Mouse (Mus musculus) lung, postnatal 0 days (tissue): Measurements from ENCODE around the gene Olfr402. TPM values are rescaled to one million over a fixed set of nuclear protein-coding genes. Genes with fewer than 3 reads are reported as not detected.
"Not testable (repeated sequence)": the region's sequence is repeated elsewhere in the genome, so short reads cannot be mapped to it uniquely, and the experiment has no call there.

Experiments
- ATAC-seq: fragments of 200-750 bp; cut with Nextera tagmentation; 2 replicates; pipeline ENCODE4 v1.8.0; 2017; ENCODE audit warnings: moderate library complexity
- DNase-seq: peaks from one replicate; pipeline ENCODE4 v3.0.0-alpha.2; 2016; ENCODE audit warnings: low spot score
- H3K27ac ChIP-seq: fragments of 300-500 bp; sonication (generic); 2 replicates; pipeline ENCODE4 v1.5.1; 2014; ENCODE audit warnings: antibody characterized with exemption, mild to moderate bottlenecking, low read length, mixed read lengths
- H3K27me3 ChIP-seq: fragments of 300-500 bp; sonication (generic); replicated peaks from 2 replicates; pipeline ENCODE4 v1.6.1; 2014; ENCODE audit warnings: low read length, mixed read lengths; ENCODE audit not compliant: insufficient read depth
- H3K36me3 ChIP-seq: fragments of 300-500 bp; sonication (generic); 2 replicates; pipeline ENCODE4 v1.6.1; 2014; ENCODE audit warnings: low read length, mixed read lengths; ENCODE audit not compliant: insufficient read depth
- H3K4me1 ChIP-seq: fragments of 300-500 bp; sonication (generic); 2 replicates; pipeline ENCODE4 v1.6.1; 2014; ENCODE audit warnings: antibody characterized with exemption, low read depth, low read length, mixed read lengths; ENCODE audit not compliant: insufficient read depth
- H3K4me2 ChIP-seq: fragments of 300-500 bp; sonication (generic); replicated peaks from 2 replicates; pipeline ENCODE4 v1.6.1; 2014; ENCODE audit warnings: low read depth, mild to moderate bottlenecking, low read length, moderate library complexity, mixed read lengths
- H3K4me3 ChIP-seq: fragments of 300-500 bp; sonication (generic); 2 replicates; pipeline ENCODE4 v1.5.1; 2014; ENCODE audit warnings: low read depth, low read length
- H3K9ac ChIP-seq: fragments of 300-500 bp; sonication (generic); replicated peaks from 2 replicates; pipeline ENCODE4 v1.6.1; 2014; ENCODE audit warnings: low read depth, mild to moderate bottlenecking
- H3K9me3 ChIP-seq: fragments of 300-500 bp; sonication (generic); 2 replicates; pipeline ENCODE4 v1.6.1; 2016; ENCODE audit warnings: low read length, mixed read lengths
- CTCF ChIP-seq: IDR thresholded peaks from 2 replicates; pipeline ENCODE4 v1.5.1; 2016; ENCODE audit warnings: antibody characterized with exemption, mild to moderate bottlenecking
- EP300 ChIP-seq: IDR thresholded peaks from 2 replicates; pipeline ENCODE4 v1.6.1; 2016; ENCODE audit warnings: antibody characterized with exemption, mild to moderate bottlenecking, control low read depth
- WGBS: fragments of 180-500 bp; shearing (Covaris S2); extraction: QIAGEN DNeasy Blood & Tissue Kit; methylation state at CpG from one replicate; pipeline ENCODE4 v1.1.7; 2014; 5-methylcytosine and 5-hydroxymethylcytosine counted together
- polyA plus RNA-seq: library from polyadenylated mRNA; unstranded; fragments of >200 nt; fragmentation: Nextera tagmentation; extraction: Ambion mirVana; gene quantifications from 2 replicates; pipeline ENCODE4 v1.2.1, GENCODE M21; 2015

The Olfr402 gene
- not detected in 2 replicates for polyA plus RNA-seq

- WGBS, result 44% methylated on average over 3 of the region's 3 CpGs
- H3K9ac ChIP-seq, result no peak within 1 kb of the TSS
- no peak within 1 kb of the TSS for H3K4me3 ChIP-seq
- H3K4me1 ChIP-seq, result no peaks in the 10 kb centered on the region
- no peaks in the 10 kb centered on the region for H3K36me3 ChIP-seq
- H3K9me3 ChIP-seq, result no peaks in the 10 kb centered on the region
- no peak within 1 kb of the TSS for H3K27ac ChIP-seq
- no peak for TF ChIP-seq CTCF
- DNase-seq, result no peak
- no peak for ATAC-seq
- no peak within 1 kb of the TSS for H3K4me2 ChIP-seq
- no peaks in the 10 kb centered on the region for H3K27me3 ChIP-seq
Observed at GRCm38 (mm10) chr11:74153229-74153628, at the start of gene Olfr402. Gene Olfr402 (plus strand): TSS chr11:74153529.

DNA sequence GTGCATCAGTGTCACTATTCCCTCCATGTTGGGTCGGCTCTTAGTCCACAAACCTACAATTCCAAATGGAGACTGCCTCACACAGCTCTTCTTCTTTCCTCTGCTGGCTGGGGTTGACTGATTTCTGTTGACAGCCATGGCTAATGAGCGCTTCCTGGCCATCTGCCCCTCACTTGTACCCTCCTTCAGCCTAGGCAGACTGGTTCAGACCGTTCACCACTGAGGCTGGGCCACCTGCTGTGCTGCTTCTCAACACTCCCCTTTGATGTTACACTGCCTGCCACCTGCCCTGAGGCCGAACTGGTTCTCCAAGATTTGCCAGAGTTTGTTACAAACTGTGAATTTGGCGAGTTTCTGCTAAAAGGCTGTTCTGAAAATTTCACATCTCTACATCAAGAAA is 48.3 kb upstream of the Olfr402 start:
- no peaks in the 10 kb centered on the region for H3K4me1 ChIP-seq
- TF ChIP-seq CTCF (no peak), EP300 (no peak)
- H3K27me3 ChIP-seq, result no peaks in the 10 kb centered on the region
- no peak overlapping the region for H3K4me2 ChIP-seq
- no peak for ATAC-seq
- no peak overlapping the region for H3K9ac ChIP-seq
- 31% methylated on average over 5 of the region's 5 CpGs for WGBS
- no peak for DNase-seq
- H3K4me3 ChIP-seq, result no peak overlapping the region
- no peaks in the 10 kb centered on the region for H3K9me3 ChIP-seq
- H3K27ac ChIP-seq, result no peak overlapping the region
- H3K36me3 ChIP-seq, result no peaks in the 10 kb centered on the region

GRCm38 (mm10) chr11:74113412-74113811 is 39.9 kb upstream of the Olfr402 start, which contains the start of gene Olfr401:
Gene Olfr401 (plus strand): TSS chr11:74113712.
- TF ChIP-seq EP300, result no peak
- TF ChIP-seq CTCF, result no peak
- no peaks in the 10 kb centered on the region for H3K36me3 ChIP-seq
- no peak for ATAC-seq
- H3K9ac ChIP-seq, result no peak within 1 kb of the TSS
- no peak within 1 kb of the TSS for H3K4me2 ChIP-seq
- H3K27ac ChIP-seq, result no peak within 1 kb of the TSS
- no peaks in the 10 kb centered on the region for H3K9me3 ChIP-seq
- no peaks in the 10 kb centered on the region for H3K27me3 ChIP-seq
- DNase-seq, result no peak
- H3K4me3 ChIP-seq, result no peak within 1 kb of the TSS
- no peaks in the 10 kb centered on the region for H3K4me1 ChIP-seq

DNA sequence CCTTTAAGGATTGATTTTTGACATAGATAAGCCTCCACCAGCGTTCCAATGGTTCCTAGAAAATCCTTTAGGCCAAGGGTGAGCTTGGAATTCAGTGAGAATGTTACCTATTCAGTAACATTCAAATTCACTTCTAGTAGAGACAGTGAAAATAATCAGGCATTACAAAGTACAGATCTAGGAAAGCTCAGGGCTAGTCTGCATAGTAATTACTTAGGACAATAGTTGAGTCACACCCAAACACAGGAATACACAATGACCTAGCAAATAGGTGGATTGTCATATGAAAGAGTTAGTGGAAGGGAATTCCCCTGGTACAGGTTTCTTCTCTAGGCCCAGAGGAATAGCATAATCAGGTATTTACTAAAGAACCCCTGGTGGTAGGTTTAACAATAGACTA is 13.3 kb upstream of the Olfr402 start:
- ATAC-seq, H3K9ac ChIP-seq, H3K4me3 ChIP-seq, H3K27ac ChIP-seq, H3K4me1 ChIP-seq, H3K27me3 ChIP-seq, H3K4me2 ChIP-seq, H3K36me3 ChIP-seq, DNase-seq, H3K9me3 ChIP-seq: not testable (repeated sequence)
- WGBS, result 9% methylated on average over 1 of the region's 1 CpGs

DNA sequence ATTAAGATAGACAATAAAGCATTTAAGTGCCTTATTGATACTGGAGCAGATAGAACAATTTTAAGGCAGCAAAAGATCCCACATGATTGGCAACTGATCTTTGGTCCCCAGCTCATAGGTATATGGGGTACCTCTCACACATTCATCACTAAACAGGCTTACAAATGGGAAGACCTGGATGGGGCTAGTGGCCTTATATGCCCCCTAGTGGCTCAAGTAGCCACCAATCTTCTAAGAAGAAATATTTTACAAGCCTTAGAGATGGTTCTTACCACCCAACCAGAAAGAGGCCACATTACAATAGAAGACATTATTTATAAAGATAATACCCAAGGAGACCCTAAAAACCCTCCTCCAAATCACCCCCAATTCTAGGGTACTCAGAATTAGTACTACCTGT is 7.5 kb upstream of the Olfr402 start:
- H3K4me1 ChIP-seq, result no peaks in the 10 kb centered on the region
- TF ChIP-seq EP300, result no peak
- no peak for TF ChIP-seq CTCF
- H3K9me3 ChIP-seq, result no peaks in the 10 kb centered on the region
- H3K27me3 ChIP-seq, result no peaks in the 10 kb centered on the region
- H3K4me2 ChIP-seq, result no peak overlapping the region
- H3K9ac ChIP-seq, result no peak overlapping the region
- H3K36me3 ChIP-seq, result no peaks in the 10 kb centered on the region
- DNase-seq (no peak), ATAC-seq (no peak)
- no peak overlapping the region for H3K4me3 ChIP-seq
- no peak overlapping the region for H3K27ac ChIP-seq

DNA sequence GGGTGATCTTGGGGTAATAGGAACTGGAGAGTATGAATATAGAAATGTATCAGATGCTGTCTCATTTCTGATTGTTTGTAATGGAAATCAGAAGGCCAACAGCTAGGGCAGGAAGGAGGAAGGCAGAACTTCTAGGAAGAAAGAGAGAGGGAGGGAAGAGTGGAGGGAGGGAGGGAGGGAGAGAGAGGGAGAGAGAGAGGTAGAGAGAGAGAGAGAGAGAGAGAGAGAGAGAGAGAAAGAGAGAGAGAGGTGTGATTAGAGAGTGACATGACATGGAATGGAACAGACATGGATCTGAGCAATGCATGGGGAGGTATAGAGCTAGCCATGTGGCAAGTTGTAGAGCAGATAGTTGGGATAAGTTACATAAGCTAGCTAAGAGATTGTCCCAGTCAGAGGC is 15.4 kb downstream of the Olfr402 start:
- ATAC-seq (no peak), DNase-seq (no peak)
- no peak overlapping the region for H3K9ac ChIP-seq
- H3K27ac ChIP-seq, result no peak overlapping the region
- no peak overlapping the region for H3K4me3 ChIP-seq
- H3K4me2 ChIP-seq, result no peak overlapping the region
- H3K27me3 ChIP-seq, result no peaks in the 10 kb centered on the region
- no peaks in the 10 kb centered on the region for H3K4me1 ChIP-seq
- TF ChIP-seq EP300 (no peak), CTCF (no peak)
- H3K9me3 ChIP-seq, result no peaks in the 10 kb centered on the region
- H3K36me3 ChIP-seq, result no peaks in the 10 kb centered on the region

GRCm38 (mm10) chr11:74183168-74183567 is 29.8 kb downstream of the Olfr402 start:
- Histone ChIP-seq H3K4me3 (no peak overlapping the region), H3K36me3 (no peaks in the 10 kb centered on the region), H3K9me3 (no peaks in the 10 kb centered on the region), H3K27me3 (no peaks in the 10 kb centered on the region), H3K4me1 (no peaks in the 10 kb centered on the region), H3K27ac (no peak overlapping the region), H3K9ac (no peak overlapping the region), H3K4me2 (no peak overlapping the region)
- ATAC-seq, result no peak
- WGBS, result 77% methylated on average over 4 of the region's 4 CpGs
- no peak for DNase-seq
- TF ChIP-seq CTCF (no peak), EP300 (no peak)
